Mouse (Mus musculus): ENCODE data around the gene Flt3.

The Flt3 gene

DNA sequence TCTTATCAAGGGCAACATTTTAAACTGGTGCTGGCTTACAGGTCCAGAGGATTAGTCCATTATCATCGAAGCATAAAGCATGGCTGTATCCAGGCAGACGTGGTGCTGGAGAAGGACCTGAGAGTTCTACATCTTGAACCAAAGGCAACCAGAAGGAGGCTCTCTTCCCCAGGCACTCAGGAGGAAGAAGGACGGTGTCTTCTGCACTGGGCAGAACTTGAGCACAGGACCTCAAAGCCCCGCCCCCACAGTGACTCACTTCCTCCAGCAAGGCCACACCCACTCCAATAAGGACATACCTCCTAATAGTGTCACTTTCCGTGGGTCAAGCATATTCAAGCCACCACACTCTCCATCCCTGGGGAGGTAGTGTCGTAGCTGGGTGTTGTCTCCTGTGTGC is 10.3 kb upstream of the Flt3 start:
- peak; percentile 59 for DNase-seq (ENCODE audit: low read depth)

DNA sequence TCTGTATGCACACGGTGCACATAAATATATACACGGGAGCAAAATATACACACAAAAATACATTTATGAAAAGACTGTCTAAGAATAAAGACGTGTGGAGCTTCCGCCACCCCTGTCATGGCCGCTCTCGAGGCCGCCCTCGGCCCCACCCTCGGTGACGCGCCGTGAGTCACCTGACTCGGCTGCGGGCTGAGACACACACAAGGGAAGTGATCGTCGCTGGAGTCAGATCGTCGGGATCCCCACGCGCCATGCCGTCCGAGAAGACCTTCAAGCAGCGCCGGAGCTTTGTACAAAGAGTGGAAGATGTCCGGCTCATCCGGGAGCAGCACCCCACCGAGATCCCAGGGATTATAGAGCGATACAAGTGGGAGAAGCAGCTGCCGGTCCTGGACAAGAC is 8.4 kb upstream of the Flt3 start:
- no peak for DNase-seq (ENCODE audit: low read depth)

DNA sequence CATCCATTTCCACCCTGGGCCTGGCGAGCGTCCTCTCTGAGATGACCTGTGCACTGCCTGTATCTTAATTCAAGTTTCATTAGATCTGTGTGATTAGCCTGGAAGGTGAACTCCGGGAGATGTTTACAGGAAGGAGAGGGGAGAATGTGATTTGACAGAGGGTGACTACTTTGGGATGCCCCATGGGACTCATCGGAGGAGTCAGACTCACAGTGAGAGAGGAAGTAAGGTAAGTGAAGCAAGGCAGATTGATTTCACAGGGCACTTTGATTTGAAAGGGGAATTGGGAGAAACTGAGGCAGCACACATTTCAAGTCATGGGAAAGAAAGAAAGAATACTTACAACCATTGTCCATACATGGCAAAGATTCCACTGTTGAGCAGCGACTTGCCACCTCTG is 5.8 kb upstream of the Flt3 start:
- no peak for DNase-seq (ENCODE audit: low read depth)

DNA sequence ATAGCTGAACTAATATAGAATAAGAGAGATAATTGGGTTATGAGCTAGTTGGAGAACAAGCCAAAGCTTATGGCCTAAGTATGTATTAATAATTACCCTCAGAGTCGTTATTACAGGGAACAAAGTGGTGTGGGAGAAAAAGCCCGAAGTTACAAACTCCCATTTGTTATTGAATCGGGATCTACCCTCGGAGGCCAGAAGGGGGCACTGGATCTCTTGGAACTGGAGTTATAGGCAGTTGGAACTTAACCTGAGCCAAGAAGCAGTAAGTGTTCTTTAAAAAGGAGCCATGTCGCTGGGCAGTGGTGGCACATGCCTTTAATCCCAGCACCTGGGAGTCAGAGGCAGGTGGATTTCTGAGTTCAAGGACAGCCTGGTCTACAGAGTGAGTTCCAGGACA is 2.2 kb upstream of the Flt3 start:
- DNase-seq (ENCODE audit: low read depth) = peak; percentile 88

DNA sequence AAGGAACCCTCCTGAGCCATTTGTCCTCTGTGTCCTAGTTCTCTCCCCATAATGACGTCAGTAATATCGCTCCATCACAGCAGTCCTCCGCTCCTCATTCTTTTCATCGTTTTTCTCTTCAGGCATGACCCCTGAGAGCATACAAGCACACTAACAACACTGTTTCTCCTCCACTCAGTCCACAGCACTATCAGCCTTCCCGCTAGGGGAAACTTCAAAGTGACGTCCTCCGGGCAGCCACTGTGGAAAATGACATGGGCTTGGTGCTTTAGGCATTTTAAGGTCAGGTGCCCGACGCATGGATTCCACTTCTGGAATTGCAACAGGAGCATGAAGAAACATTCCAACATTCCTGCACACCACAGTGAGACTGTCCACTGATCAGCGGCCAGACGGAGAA is 735 bp upstream of the Flt3 start:
- no peak for DNase-seq (ENCODE audit: low read depth)

DNA sequence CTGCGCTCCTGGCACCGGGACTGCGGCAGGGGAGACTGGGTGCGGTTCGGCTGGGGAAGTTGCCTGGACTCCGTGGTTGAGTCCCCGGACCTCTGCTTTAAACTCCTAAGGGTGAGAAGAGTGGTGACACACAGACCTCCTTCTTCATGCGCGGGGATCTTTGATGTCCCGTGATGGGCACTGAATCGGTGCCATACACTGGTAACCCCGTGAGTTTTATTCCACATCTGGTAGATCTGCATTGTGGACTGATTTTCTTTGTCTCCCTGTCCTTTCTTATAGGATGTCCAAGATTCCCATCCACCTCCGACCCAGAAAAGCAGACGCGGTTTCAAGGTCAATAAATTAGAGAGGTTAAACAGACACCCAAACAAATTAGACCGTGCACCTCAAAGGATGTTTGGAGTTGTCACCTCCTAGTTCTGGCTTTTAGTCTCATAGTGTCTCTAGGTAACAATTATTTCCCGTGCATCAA is 253 bp upstream of the Flt3 start:
- DNase-seq (ENCODE audit: low read depth) = no peak

DNA sequence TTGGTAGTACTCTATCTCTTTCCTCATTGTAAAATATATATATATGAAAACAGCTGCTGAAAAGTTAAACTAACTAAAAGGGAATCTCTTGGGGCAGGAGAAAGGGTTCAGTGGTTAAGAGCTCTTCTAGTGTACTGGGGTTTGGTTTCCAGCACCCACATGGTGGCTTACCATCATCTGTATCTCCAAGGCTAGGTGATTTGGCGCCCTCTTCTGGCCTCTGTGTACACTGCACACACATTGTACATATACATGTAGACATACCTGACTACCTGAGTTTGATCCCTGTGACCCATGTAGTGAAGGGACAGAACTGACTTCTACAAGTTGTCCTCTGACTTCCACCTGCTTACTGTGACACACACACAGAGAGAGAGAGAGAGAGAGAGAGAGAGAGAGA is 5.2 kb downstream of the Flt3 start:
- peak; percentile 14 for DNase-seq (ENCODE audit: low read depth)

DNA sequence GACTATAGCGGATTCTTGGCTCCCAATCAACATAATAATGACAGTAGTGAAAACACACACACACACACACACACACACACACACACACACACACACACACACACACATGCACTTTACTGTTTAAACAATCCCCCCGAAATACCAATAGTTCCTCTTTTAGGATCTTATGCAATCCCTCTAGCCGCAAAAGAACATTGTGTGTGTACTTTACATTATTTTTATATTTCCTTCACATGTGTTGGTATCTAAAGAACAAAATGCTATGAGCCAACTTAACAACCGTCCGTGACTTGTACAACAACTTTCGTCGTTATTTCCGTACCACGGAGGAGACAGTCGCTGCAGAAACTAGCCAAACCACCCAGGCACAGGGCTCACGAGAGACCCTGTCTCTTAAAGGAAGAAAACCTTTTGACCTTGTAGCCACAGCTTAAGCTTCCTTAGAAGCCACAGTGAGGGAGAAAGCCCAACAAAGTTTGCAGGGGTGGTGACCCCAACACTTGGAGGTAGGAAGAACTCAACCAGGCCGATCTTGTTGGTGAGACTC is 7.5 kb downstream of the Flt3 start:
- DNase-seq (ENCODE audit: low read depth) = peak; percentile 94

DNA sequence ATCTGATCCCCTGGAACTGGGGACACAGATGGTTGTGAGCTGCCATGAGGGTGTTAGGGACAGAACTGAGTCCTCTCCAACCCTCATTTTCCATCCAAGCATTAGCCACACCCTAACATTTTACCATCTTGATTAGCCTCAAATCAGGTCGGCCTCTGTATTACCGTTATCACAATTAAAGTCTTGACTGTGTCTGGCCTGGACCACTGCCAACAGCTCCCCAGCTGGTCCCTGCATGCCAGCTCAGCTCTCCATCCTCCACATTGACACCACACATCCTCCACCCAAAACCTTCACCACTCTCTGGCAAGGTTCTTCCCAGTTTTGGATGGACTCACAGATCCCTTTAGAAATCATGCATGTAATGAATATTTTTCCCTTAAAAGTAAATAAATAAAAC is 9.5 kb downstream of the Flt3 start:
- peak; percentile 82 for DNase-seq (ENCODE audit: low read depth)

DNA sequence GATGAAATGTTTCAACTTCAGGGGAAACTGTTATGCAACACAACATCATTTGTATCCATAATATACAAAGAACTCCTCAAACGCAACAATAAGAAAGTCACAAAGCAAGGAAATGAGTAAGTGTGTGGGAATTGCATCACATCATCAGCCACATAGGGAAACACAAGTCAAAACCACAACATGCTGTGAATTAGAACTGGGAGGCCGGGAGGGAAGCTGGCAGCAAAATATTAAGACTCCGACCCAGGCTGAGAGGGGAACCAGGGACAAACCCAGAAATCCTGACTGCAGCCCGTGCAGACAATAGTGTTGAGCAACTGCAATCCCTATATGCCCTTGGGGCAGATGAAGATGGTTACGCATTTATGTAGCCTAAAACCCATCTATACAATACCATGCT is 11.2 kb downstream of the Flt3 start:
- DNase-seq (ENCODE audit: low read depth) = peak; percentile 92

DNA sequence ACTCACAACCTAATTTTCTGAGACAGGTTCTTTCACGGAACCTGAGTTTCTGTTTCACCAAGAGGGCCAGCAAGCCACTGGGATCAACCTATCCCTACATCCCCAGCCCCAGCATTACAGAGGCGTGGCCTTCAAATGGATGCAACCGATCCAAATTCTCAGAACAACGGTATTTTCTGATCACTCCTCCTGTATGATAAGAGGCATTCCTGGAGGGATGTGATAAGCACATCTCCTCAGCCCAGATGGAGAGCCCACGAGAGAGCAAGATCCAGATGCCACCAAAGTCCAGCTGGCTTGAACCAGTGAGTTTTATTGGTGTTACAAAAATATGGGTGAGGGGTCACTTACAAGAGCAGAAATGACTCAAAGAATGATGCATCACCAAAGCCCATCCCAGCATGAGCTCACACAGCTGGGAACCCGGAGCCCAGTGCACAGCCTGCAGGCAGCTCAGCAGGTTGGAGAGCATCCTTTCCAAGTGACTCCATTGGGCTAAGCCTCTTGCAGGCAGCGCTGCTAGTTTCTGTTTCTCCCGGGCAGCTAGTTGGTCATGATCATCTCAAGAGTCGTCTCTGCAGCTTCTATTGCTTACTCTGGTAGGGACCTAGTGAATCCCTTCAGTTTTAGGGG is 11.8 kb downstream of the Flt3 start:
- no peak for DNase-seq (ENCODE audit: low read depth)

DNA sequence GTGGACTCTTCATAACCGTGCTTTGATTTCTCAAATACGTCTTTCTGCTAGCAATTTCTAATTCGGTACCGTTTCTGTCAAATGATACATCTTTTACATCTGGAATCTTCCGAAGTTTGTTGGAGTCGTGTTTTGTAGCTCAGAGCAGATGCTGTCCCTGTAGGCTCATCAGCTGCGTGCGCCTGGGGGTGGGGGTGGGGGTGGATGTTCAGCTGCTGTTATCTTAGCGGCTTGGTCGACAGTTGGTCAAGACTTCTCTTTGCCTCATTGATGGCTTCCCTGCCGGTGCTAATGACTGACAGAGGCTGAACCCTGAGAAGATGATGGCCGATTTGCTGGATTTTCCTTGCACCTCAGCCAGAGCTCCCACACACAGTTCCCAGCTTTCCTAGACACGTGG is 13.4 kb downstream of the Flt3 start:
- DNase-seq (ENCODE audit: low read depth) = no peak

DNA sequence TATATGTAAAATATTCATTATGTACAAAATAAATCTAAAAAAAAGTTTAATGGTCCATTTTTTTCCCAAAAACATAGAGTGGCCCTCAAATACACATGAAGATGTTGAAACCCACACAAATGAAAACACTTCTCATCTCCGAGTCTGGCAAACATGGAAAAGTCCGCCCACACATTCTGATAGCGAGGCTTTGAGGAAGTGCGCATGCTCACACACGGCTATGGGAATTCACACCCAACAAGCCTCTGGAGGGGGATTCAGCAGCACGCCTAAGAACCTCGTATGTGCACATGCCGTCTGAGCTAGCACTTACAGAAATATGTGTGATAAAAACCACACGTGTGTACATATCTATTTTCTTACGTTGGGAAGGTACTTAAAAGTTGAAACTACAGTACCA is 18.9 kb downstream of the Flt3 start:
- DNase-seq (ENCODE audit: low read depth) = no peak

DNA sequence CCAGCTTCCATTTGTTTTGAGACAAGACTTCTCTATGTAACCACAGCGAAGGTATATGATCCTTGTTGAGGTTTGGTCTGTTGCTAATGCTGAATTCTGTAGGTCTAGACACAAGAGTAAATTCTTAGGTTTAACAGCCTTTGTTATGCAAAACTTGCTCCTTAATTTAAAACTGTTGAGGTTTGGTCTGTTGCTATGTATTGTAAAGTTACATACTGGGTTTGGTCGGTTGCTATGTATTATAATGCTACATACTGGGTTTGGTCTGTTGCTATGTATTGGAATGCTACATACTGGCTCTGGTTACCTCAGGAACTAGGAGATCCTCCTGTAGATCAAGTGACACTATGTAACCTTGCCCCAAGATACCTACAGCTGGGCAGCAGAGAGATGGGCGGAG is 20.8 kb downstream of the Flt3 start:
- no peak for DNase-seq (ENCODE audit: low read depth)

DNA sequence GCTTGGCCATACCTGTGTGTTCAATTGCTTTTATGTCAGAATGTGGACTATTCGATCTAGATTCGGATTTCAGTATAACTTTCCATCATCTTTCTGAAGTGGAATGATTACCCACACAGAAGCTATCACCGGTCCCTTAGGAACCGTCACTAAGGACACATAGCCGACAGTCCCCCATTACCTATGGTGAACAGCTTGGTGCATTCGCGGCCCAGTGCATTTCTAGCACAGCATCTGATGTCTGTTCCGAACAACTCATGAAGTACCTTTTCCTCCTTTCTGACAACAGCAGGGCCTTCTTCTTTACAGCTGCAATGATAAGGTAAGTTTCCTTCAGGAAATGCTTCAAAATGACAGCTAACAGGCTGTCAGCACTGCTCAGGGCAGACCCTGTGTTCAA is 30.0 kb downstream of the Flt3 start:
- no peak for DNase-seq (ENCODE audit: low read depth)

DNA sequence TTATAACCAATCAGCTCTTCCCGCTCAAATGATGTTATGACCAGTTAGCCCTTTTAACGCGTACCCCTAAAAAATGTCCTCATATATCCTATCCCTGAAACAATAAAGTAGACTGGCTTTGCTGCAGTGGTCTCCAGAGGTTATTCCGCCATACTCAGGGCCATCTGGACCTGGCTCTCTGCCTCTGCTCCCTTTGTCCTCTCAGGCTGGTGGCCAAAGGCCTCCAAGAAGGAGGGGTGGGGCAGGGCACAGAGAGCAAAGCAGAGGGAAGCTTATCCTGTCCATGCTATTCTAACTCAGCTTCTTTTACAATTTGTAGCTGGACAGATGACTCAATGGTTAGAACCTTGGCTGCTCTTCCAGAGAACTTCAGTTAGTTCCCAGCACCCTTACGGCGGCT is 32.1 kb downstream of the Flt3 start:
- DNase-seq (ENCODE audit: low read depth) = no peak

DNA sequence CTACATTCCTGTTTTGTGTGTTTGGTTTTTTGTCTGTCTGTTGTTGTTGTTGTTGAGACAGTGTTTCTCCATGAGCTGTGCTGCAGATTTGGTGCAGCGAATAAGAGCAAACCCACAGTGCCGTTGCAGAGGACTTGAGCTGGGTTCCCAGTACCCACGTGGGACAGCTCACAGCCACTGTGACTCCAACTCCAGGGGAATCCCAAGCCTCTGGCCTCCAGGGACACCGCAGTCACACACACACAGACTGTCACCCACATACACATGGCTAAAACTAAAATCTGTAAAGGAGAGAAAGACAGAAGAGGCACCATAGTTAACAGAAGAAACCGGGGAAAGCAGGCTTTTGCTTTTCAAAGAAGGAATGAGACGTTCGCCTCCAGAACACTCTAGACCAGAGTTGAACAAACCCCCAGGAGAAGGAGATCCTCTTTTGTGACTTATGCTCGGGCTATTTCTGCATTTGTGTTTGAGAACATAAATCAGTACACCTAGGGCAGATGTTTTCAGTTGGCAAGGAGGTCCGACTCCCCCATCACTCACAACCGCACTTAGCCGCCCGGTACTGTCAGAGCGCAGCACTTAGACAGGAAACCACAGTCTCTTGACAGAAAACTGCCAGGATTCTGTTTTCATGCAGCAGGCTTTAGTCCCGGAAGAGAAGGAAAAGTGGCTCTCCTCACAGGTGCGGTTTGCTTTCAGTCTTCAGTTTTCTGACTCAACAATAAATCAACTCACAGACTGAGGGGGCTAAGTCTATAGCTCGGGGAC is 34.1 kb downstream of the Flt3 start:
- peak; percentile 83 for DNase-seq (ENCODE audit: low read depth)

DNA sequence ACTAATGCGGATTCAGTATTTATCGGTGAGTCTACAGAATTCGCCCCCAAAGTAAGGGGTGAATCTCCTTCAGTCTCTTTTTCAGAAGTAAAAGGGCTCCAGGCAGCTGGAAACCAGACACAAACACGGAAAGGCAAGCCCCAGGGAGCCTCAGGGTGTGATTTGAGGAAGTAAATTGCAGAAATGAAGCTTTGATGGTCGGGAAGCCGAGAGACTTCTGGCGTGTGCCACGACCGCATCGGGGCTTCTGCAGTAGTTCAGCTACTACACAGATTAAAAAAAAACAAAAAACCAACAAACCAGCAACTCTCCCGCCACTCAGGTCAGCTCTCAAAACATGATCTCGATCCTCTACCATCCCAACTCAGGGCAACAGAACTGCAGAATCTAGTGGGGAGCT is 37.2 kb downstream of the Flt3 start:
- DNase-seq (ENCODE audit: low read depth) = peak; percentile 39

DNA sequence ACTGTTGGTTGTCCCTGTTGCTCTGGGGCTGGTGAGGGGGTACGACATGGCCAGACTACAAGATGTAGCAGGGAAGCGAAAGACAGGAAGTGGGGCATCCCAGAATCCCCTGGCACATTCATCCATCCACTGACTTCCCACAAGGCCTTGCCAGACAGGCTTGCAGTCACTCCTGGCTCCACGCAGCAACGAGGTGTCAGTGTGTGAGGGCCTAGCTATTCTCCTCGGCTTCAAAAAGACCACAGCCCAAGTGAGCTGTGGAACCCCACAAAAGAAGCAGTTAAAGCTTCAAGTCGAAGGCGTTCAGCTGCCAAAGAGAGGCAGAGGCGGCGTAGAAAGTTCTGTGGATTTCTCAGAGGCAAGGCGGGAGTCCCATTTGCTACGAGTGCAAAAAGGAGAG is 41.8 kb downstream of the Flt3 start:
- DNase-seq (ENCODE audit: low read depth) = no peak

DNA sequence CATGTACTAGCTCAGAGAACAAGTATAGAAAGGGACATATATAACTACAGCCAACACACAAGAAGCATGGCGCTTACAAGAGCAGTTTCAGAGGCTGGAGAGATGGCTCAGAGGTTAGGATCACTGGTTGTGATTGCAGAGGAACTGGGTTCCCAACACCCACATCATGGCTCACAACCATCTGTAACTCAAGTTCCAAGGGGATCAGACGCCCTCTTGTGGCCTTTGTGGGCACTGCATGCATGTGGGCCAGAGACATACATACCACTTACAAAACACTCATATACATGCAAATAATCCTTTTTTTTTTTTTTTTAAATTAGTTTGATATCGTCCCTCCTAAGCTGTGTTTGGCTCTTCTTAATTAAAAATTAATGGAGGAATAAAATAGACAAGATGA is 42.8 kb downstream of the Flt3 start:
- peak; percentile 49 for DNase-seq (ENCODE audit: low read depth)

DNA sequence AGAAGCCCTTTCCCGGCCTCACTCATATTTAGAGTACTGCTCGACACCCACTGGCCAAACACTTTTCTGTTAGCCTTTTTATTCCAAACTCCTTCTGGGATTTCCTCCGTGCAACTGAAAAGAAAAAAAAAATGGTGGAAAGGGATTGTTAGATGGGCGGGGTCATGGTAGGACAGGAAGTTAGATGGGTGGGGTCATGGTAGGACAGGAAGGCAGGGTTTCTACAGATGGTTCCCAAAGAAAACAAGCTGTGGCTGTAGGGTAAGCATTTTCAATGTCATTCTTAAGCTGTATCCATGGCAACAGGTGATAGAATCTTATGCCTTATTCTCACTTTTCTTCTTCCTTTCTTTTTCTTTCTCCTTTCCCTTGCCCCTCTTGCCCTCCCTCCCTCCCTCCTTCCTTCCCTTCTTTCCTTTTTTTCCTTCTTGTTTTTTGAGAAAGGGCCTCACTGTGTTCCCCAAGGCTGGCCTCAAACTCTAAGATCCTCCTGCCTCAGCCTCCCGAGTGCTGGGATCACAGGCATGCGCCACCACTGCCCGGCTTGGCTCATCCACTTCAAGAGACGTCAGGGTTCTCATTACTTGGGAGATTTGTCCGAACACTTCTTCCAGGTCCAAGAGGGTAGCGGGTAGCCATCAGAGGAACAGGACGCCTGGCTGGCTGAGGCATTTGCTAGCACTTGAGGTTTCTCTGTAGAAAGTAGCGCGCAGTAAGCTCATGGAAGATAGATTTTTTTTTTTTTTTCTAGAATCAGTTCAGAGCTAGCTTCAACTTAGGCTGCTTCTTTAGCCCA is 43.8 kb downstream of the Flt3 start:
- DNase-seq (ENCODE audit: low read depth) = peak; percentile 56

DNA sequence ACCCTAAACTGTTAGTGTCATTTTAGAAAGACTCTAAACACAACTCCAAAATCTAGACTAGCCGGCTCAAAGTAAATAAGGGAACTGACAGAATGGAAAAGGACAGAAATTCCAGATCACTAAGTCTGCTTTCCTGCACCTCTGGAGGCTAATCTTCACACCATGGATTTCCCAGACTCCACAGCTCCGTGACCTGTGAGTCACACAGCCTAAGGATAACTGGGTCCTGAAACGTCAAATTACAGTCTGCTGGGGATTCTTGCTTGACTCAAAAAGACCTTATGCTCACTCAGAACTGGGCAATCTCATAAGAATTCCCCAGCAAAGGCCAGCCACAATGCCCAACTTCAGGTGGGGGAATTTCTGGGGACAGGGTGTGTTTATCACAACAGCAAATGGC is 44.5 kb downstream of the Flt3 start:
- DNase-seq (ENCODE audit: low read depth) = no peak

DNA sequence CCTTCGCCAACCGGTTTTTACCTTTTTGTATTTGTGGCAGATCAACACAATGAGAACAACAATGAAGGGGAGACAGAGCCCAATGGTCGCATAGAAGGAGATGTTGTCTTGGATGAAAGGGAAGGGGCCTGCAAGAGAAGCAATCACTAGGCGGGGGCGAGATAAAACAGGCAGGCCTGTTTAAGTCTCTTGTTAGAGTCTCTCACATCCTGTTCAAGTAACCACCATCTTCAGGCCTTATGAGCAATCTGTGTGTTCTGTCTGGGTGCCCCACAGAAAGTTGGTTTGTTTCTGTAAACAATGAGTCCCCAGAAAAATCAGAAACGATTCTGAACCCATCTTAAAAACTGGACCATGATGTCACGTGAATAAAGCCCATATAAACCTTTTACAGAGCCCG is 45.3 kb downstream of the Flt3 start:
- no peak for DNase-seq (ENCODE audit: low read depth)
